Mouse (Mus musculus): Measurements from ENCODE around the gene Dhrs3. TPM values are rescaled to one million over a fixed set of nuclear protein-coding genes. Genes with fewer than 3 reads are reported as not detected.

Gene Dhrs3
- polyA plus RNA-seq (2015; fragmentation: Nextera tagmentation; extraction: Ambion mirVana) = 5.9 and 6.8 TPM in 2 replicates

DNA sequence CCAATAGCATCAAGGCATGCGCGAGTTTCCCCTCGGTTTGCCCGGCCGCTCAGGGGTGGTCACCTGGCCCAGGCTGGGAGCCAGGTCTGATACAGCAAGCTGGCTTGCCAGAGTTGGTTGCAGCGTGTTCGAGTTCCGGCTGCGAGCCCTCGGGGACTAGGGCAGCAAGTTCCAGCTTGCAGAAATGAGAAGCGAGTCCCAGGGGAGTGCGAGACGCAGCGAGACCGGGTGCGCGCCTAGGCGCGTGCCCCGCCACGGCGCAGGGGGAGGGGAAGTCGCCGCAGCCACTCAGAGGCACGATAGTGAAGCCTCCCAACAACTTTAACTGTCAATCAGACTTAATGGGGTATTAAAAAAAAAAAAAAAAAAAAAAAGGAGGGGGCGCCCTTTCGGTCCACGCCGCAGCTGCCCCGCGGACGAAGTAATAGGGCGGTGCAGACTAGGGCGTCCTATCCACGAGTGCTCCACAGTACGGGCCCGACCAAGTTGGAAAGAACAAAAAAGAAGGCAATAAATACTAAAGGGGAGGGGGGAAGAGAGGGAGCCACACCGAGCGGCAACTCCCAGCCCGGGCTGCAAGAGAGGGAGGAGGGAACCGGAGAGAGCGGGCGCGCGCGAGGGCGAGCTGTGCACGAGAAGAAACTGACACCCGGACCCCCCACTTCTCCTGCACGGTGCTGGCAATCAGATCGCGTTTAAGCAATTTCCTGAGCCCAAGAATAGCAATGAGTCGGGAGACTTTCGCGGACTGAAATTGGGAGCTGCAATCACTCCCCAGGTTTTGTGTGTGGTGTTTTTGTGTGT is at the start of gene Dhrs3:
TSS of gene Dhrs3 (plus strand) at position 695 of the 804 bp plus-strand sequence.
- Histone ChIP-seq H3K27ac (no peak within 1 kb of the TSS), H3K4me1 (peaks cover 24% of the 10 kb centered on the region), H3K4me2 (peak within 1 kb of the TSS; percentile 87), H3K4me3 (peak within 1 kb of the TSS; percentile 48), H3K27me3 (peaks cover 49% of the 10 kb centered on the region), H3K9ac (peak within 1 kb of the TSS; percentile 50), H3K36me3 (ENCODE audit: poor library complexity, severe bottlenecking) (no peaks in the 10 kb centered on the region), H3K9me3 (replicated peaks) (no peaks in the 10 kb centered on the region)
- peak; percentile 77 for ATAC-seq
- under 1% methylated on average over 54 of the region's 55 CpGs for WGBS

DNA sequence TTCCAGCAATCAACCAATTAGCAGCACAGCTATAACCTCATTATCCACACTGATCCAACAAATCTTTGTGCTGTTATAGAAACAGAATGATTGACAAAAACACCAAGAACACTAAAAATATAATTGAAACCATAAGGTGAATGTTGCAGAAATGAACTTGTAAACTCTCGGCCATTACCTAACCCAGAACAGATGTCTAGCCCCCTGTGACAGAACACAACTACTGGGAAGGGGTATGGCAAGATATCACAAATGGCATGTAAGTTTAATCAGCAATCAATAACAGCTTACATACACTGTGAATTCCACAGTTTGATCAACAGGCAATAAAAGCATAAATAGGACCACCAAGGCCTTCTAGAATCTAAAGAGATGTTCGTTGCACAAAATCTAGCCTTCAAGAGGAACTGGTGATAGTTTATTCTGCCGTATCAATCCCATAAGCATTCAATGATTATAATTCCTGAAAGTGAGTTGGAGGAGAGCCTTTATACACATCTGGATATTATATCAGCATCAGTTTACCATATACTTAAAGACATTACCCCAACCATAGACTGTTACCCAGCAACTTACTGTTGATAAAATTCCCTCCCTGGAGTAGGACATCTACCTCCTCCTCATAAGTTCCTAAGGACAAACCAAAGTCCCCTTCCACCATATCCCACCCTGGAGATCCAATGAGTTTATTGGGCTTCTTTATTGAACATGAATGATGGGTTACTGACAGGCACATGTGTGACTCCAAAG is 30.7 kb upstream of the Dhrs3 start:
- no peak for ATAC-seq
- WGBS = 86% methylated on average over 3 of the region's 3 CpGs

DNA sequence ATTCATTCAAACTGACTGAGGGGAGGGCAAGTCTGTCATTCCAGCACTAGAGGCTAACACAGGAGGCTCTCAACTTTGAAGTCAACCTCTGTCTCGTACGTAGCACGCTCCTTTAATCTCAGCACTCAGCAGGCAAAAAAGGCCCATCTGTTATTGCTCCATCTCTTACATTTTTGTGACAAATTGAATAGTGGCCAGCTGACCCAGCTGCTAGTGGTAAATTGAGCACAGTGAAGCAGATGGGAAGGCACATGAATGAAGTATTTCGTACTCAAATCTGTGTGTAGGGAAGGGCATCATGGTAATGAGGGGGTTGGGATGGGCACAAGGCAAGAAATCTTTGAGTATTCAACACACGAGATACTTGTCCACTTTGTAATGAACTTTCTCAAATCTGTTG is 24.7 kb upstream of the Dhrs3 start:
- ATAC-seq = no peak
- WGBS = 77% methylated on average over 5 of the region's 5 CpGs
- H3K4me3 ChIP-seq = no peak overlapping the region

More for the DNA sequence above, 30.7 kb upstream of the Dhrs3 start:
- no peaks in the 10 kb centered on the region for H3K9me3 ChIP-seq (replicated peaks)
- H3K9ac ChIP-seq = no peak overlapping the region
- no peaks in the 10 kb centered on the region for H3K4me1 ChIP-seq
- no peaks in the 10 kb centered on the region for H3K27me3 ChIP-seq
- H3K27ac ChIP-seq = no peak overlapping the region
- no peaks in the 10 kb centered on the region for H3K36me3 ChIP-seq (ENCODE audit: poor library complexity, severe bottlenecking)
- H3K4me2 ChIP-seq = no peak overlapping the region
- H3K4me3 ChIP-seq = no peak overlapping the region

DNA sequence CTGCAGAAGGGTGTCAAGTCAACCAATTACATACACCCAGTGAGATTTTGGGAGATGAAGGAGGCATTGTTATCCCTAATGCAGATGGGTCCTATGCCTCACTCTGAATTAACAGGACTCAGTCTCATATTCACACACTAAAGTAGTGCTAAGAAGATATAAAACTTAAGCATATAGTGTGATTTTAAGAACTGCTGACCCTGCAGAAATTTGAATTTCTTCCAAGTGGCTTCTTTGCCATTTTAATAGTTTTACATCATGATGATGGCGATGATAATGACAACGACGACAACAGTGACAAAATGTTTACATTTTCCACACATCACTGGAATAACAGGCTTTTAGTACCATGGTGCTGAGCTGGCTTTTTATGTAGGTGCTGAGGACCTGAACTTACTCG is 24.0 kb upstream of the Dhrs3 start:
- ATAC-seq = no peak

More for the DNA sequence above, 24.7 kb upstream of the Dhrs3 start:
- Histone ChIP-seq H3K4me1 (no peaks in the 10 kb centered on the region), H3K27me3 (no peaks in the 10 kb centered on the region), H3K27ac (no peak overlapping the region), H3K9me3 (replicated peaks) (no peaks in the 10 kb centered on the region), H3K4me2 (no peak overlapping the region), H3K36me3 (ENCODE audit: poor library complexity, severe bottlenecking) (no peaks in the 10 kb centered on the region), H3K9ac (no peak overlapping the region)

DNA sequence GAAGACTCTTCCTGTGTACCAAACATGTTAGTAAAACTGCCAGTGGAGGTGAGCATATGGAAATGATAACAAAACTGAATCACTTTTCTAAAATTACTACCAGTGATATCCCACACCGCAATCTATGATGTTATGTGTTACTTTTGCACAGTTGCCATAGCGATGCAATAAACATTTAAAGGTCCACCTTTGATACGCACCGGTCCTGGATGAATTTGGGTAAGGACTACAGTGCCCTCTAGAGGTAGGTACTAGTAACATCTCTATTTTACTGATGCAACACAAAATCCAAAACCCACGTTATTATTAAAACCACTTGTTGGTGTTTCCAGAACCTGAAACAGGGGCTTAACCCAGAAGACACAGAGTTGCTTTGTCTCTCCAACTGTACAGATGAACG is 19.7 kb upstream of the Dhrs3 start:
- no peak for ATAC-seq
- WGBS = 41% methylated on average over 6 of the region's 6 CpGs

More for the DNA sequence above, 24.0 kb upstream of the Dhrs3 start:
- H3K27me3 ChIP-seq = no peaks in the 10 kb centered on the region
- no peak overlapping the region for H3K9ac ChIP-seq
- no peaks in the 10 kb centered on the region for H3K4me1 ChIP-seq
- H3K9me3 ChIP-seq (replicated peaks) = no peaks in the 10 kb centered on the region
- H3K27ac ChIP-seq = no peak overlapping the region
- no peaks in the 10 kb centered on the region for H3K36me3 ChIP-seq (ENCODE audit: poor library complexity, severe bottlenecking)
- H3K4me3 ChIP-seq = no peak overlapping the region
- H3K4me2 ChIP-seq = no peak overlapping the region
- WGBS = 91% methylated on average over 4 of the region's 4 CpGs

DNA sequence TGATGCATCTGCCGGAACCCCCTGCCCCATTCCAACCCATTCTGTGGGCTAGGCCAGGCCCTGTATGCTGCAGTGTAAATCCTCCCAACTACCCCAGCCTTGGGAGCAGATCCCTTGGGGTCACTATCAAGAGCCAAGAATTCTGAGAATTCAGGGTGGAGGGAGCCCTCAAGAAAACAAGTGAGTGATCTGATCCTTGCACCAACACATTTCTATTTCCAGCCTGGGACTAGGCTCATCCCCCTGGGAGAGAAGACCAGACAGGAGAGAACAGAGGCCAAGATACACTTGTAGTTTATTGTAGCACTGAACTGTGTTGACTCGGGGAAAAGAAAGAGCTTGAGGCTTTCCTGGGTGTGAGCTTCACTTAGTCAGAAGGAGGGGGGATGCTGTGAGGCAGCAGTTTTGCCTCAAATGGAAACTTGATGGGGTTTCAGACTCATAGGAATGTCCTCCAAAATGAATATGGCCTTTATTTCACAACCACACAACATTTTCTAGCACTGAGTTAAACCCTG is 17.0 kb upstream of the Dhrs3 start:
- Histone ChIP-seq H3K27ac (no peak overlapping the region), H3K36me3 (ENCODE audit: poor library complexity, severe bottlenecking) (no peaks in the 10 kb centered on the region), H3K4me2 (no peak overlapping the region), H3K9me3 (replicated peaks) (no peaks in the 10 kb centered on the region), H3K4me1 (no peaks in the 10 kb centered on the region), H3K4me3 (no peak overlapping the region), H3K9ac (no peak overlapping the region), H3K27me3 (no peaks in the 10 kb centered on the region)
- ATAC-seq = no peak
- WGBS = 75% methylated on average over 2 of the region's 2 CpGs

More for the DNA sequence above, 19.7 kb upstream of the Dhrs3 start:
- H3K27me3 ChIP-seq = no peaks in the 10 kb centered on the region
- no peak overlapping the region for H3K4me3 ChIP-seq
- H3K4me2 ChIP-seq = no peak overlapping the region
- no peaks in the 10 kb centered on the region for H3K36me3 ChIP-seq (ENCODE audit: poor library complexity, severe bottlenecking)
- H3K9me3 ChIP-seq (replicated peaks) = no peaks in the 10 kb centered on the region
- H3K4me1 ChIP-seq = no peaks in the 10 kb centered on the region
- H3K9ac ChIP-seq = no peak overlapping the region
- no peak overlapping the region for H3K27ac ChIP-seq

DNA sequence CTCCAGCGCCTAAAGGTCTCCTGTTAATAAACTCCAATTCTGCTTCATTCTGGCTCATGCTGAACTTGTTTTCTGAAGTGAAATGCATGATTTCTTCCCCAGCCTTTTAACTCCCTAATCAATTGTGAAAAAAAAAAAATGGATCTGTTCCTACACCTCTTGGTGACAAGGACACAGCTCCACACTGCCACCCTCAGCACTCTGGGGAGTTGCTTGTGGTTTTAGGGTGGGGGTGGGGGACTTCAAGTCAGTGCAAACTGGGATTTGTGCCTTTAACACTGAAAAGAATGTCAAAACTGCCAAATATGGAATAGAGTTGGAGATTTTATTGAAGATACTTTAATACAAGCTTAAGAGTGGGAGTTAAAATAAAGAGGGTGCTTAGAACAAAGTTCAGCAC is 13.1 kb upstream of the Dhrs3 start:
- H3K27me3 ChIP-seq = no peaks in the 10 kb centered on the region
- H3K9me3 ChIP-seq (replicated peaks) = no peaks in the 10 kb centered on the region
- no peak overlapping the region for H3K27ac ChIP-seq
- H3K9ac ChIP-seq = no peak overlapping the region
- H3K4me3 ChIP-seq = no peak overlapping the region
- H3K4me1 ChIP-seq = 0 out of 2 replicates have a peak, but pooled peaks cover 4% of the 10 kb centered on the region
- WGBS = 54% methylated on average over 1 of the region's 1 CpGs
- no peak overlapping the region for H3K4me2 ChIP-seq
- no peak for ATAC-seq
- H3K36me3 ChIP-seq (ENCODE audit: poor library complexity, severe bottlenecking) = no peaks in the 10 kb centered on the region

DNA sequence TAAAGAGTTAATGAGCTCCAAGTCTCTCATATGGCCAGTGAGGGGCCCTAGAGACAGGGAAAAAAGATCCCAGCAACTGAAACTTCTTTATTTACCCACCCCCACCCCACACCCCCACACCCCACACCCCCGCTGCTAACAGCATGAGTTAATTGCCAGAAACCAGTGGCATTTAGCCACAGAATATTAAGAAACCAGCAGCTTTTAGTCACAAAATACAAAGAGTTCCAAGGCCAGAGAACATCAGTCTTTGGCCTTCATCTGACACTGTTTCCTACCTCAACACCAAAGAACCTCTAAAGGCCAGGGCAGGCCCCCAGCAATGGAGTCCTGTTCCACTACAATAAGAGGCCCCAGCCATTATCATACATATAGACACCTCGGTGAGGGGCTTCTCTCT is 11.3 kb upstream of the Dhrs3 start:
- H3K27ac ChIP-seq = no peak overlapping the region
- ATAC-seq = no peak
- no peaks in the 10 kb centered on the region for H3K36me3 ChIP-seq (ENCODE audit: poor library complexity, severe bottlenecking)
- H3K4me2 ChIP-seq = no peak overlapping the region
- H3K9ac ChIP-seq = no peak overlapping the region
- H3K27me3 ChIP-seq = no peaks in the 10 kb centered on the region
- no peaks in the 10 kb centered on the region for H3K9me3 ChIP-seq (replicated peaks)
- 64% methylated on average over 2 of the region's 2 CpGs for WGBS
- peaks cover 9% of the 10 kb centered on the region; the same call in 1 of the 2 replicates for H3K4me1 ChIP-seq
- H3K4me3 ChIP-seq = no peak overlapping the region

DNA sequence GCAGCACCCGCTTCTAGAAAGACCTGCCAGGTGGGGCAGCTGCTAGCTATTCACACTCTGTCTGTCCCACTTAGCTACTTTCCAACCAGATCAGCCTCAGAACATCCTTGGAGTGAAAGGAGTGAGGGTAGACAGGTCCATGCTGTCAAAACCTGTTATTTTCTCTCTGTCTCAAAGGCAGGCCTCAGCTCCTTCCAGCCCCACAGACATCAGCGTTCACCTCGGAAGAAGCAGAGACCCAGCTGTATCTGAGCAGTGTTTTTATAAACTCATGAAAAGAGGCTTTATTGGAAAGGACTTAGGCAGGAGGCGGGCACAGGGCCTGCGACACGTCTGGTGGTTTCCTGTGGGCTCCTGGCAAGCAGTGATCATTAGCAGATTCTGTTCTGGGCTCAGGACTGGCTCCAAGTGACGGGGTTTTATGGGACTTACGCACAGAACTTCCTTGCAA is 9.7 kb upstream of the Dhrs3 start:
- H3K27ac ChIP-seq = no peak overlapping the region; the same call in 1 of the 2 replicates
- ATAC-seq = peak; percentile 37; the same call in 1 of the 2 replicates
- H3K9ac ChIP-seq = no peak overlapping the region
- H3K27me3 ChIP-seq = no peaks in the 10 kb centered on the region
- H3K36me3 ChIP-seq (ENCODE audit: poor library complexity, severe bottlenecking) = no peaks in the 10 kb centered on the region
- no peaks in the 10 kb centered on the region for H3K9me3 ChIP-seq (replicated peaks)
- no peak overlapping the region for H3K4me3 ChIP-seq
- no peak overlapping the region for H3K4me2 ChIP-seq
- peaks cover 11% of the 10 kb centered on the region; the same call in 1 of the 2 replicates for H3K4me1 ChIP-seq
- 53% methylated on average over 8 of the region's 8 CpGs for WGBS

DNA sequence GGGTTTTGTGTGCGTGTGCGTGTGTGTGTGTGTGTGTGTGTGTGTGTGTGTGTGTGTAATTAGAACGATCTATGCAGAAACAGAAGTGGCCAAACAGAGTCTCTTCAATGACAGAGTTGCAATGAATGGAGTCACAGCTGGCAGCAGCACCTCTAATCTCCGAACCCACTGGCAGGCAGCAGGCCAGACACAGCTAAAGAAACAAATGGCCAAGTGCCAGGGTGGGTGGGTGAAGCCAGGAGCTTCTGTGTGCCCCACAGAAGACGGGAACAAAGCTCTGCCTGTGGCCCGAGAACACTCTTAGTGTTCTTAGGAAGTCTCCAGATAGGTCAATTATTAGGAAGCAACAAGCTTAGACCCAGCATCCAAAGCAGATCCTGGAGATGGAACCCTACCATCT is 6.2 kb upstream of the Dhrs3 start:
- H3K27me3 ChIP-seq = peaks cover 9% of the 10 kb centered on the region
- 23% methylated on average over 6 of the region's 6 CpGs for WGBS
- no peak overlapping the region for H3K27ac ChIP-seq
- no peak overlapping the region for H3K9ac ChIP-seq
- peak; percentile 45 for ATAC-seq
- H3K4me1 ChIP-seq = peaks cover 11% of the 10 kb centered on the region; the same call in 1 of the 2 replicates
- H3K9me3 ChIP-seq (replicated peaks) = no peaks in the 10 kb centered on the region
- no peak overlapping the region for H3K4me2 ChIP-seq
- H3K36me3 ChIP-seq (ENCODE audit: poor library complexity, severe bottlenecking) = no peaks in the 10 kb centered on the region
- no peak overlapping the region for H3K4me3 ChIP-seq

DNA sequence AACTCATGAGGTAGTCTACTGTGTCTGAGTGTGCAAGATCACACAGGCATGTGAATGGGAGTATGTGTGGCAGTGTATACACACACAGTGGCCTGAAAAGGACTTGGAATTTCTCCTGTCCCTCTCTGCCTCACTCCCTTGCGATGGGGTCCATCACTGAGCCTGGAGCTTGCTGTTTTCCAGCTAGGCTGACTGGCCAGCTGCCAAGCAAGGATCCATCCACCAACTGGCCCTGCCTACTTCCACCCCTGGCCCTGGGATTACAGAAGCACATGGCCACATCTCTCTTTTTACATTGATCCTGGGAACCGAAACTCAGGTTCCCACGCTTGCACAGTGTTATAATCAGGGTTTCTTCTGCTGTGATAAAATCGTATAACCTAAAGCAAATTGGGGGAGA is 3.9 kb upstream of the Dhrs3 start:
- H3K4me1 ChIP-seq = peaks cover 19% of the 10 kb centered on the region
- H3K27ac ChIP-seq = no peak overlapping the region
- H3K4me3 ChIP-seq = no peak overlapping the region
- no peak overlapping the region for H3K4me2 ChIP-seq
- no peaks in the 10 kb centered on the region for H3K36me3 ChIP-seq (ENCODE audit: poor library complexity, severe bottlenecking)
- ATAC-seq = no peak
- no peaks in the 10 kb centered on the region for H3K9me3 ChIP-seq (replicated peaks)
- H3K9ac ChIP-seq = no peak overlapping the region
- H3K27me3 ChIP-seq = peaks cover 26% of the 10 kb centered on the region
- 76% methylated on average over 4 of the region's 4 CpGs for WGBS
